Mouse (Mus musculus) monocyte, adult 2 months (primary cell): ENCODE measurements around the gene Zfp706.
"Not testable (repeated sequence)": the region's sequence is repeated elsewhere in the genome, so short reads cannot be mapped to it uniquely, and the experiment has no call there.

Experiments used
- DNase-seq, 2 experiments: peaks; one replicate each; pipeline ENCODE4 v3.0.0; 2022; ENCODE audit warnings: low spot score in 2 of 2, low read depth in 1 of 2

The Zfp706 gene

GRCm38 (mm10) chr15:37011316-37011715 is 3.7 kb upstream of the Zfp706 start:
- DNase-seq = no peak

- DNase-seq = no peak
Observed at GRCm38 (mm10) chr15:37008546-37008945, 973 bp upstream of the Zfp706 start.

- DNase-seq = no peak
Observed at GRCm38 (mm10) chr15:37007959-37008419, 416 bp upstream of the Zfp706 start.

GRCm38 (mm10) chr15:37006475-37007164 is 953 bp downstream of the Zfp706 start:
- DNase-seq = peak; percentile 21 to 28

- DNase-seq = no peak
Observed at GRCm38 (mm10) chr15:37005793-37006474, 1.6 kb downstream of the Zfp706 start.

GRCm38 (mm10) chr15:37004858-37005257 is 2.7 kb downstream of the Zfp706 start:
- DNase-seq = no peak

- no peak for DNase-seq
Observed at GRCm38 (mm10) chr15:37002276-37002675, 5.3 kb downstream of the Zfp706 start.

- not testable (repeated sequence) for DNase-seq
Observed at GRCm38 (mm10) chr15:36999602-37000001, 8.0 kb downstream of the Zfp706 start.

GRCm38 (mm10) chr15:36995166-36995565 is 12.4 kb downstream of the Zfp706 start:
- no peak for DNase-seq

- DNase-seq = no peak
Observed at GRCm38 (mm10) chr15:36994665-36995064, 12.9 kb downstream of the Zfp706 start.

- no peak for DNase-seq
Observed at GRCm38 (mm10) chr15:36993435-36994178, 14.0 kb downstream of the Zfp706 start.

GRCm38 (mm10) chr15:36991353-36991752 is 16.2 kb downstream of the Zfp706 start:
- no peak for DNase-seq

- DNase-seq = no peak
Observed at GRCm38 (mm10) chr15:36989922-36990321, 17.7 kb downstream of the Zfp706 start.

GRCm38 (mm10) chr15:36988718-36989115 is 18.9 kb downstream of the Zfp706 start:
- no peak for DNase-seq

- DNase-seq = no peak
Observed at GRCm38 (mm10) chr15:36987976-36988717, 19.4 kb downstream of the Zfp706 start.

GRCm38 (mm10) chr15:36987211-36987877 is 20.2 kb downstream of the Zfp706 start:
- no peak for DNase-seq

GRCm38 (mm10) chr15:36985567-36985925 is 22.0 kb downstream of the Zfp706 start:
- no peak for DNase-seq

- no peak for DNase-seq
Observed at GRCm38 (mm10) chr15:36984921-36985566, 22.5 kb downstream of the Zfp706 start.

- no peak for DNase-seq
Observed at GRCm38 (mm10) chr15:36983455-36983854, 24.1 kb downstream of the Zfp706 start.

GRCm38 (mm10) chr15:36980238-36980637 is 27.3 kb downstream of the Zfp706 start:
- DNase-seq = no peak
